Mouse (Mus musculus) liver, embryonic 18 days (tissue): ENCODE measurements around the gene Dnah1. TPM values are rescaled to one million over a fixed set of nuclear protein-coding genes. Genes with fewer than 3 reads are reported as not detected.

Source experiments
- polyA plus RNA-seq: library from polyadenylated mRNA; depleted of rRNA; stranded (reverse); fragments of >200 nt; gene quantifications from 2 replicates; pipeline ENCODE4 v1.2.3, GENCODE M21; 2012; rRNA removed

Dnah1 gene
- polyA plus RNA-seq, result 0.07 and 0.08 TPM in 2 replicates

GRCm38 (mm10) chr14:31323849-31324792 is at the start of gene Dnah1:
Dnah1 (minus strand) TSS chr14:31323896.

GRCm38 (mm10) chr14:31336369-31337155 is 12.9 kb upstream of the Dnah1 start, which contains the start of gene Capn7:
Capn7 (plus strand) TSS chr14:31336638.

GRCm38 (mm10) chr14:31251084-31251604 is 72.6 kb downstream of the Dnah1 start, which contains the start of the genes Phf7 and Bap1:
Phf7 (minus strand) TSS chr14:31251317.
Bap1 (plus strand) TSS chr14:31251450.

GRCm38 (mm10) chr14:31217666-31218065 is 106.0 kb downstream of the Dnah1 start, which contains the start of gene Sema3g:
Sema3g (plus strand) TSS chr14:31217860.

GRCm38 (mm10) chr14:31216846-31217245 is 106.8 kb downstream of the Dnah1 start, which contains the start of gene Nisch:
Nisch (minus strand) TSS chr14:31216946.

Other genes with a start within 250 kb of the Dnah1 start
- 20.7 and 25.1 TPM in 2 replicates for gene Smim4, start 194.9 kb downstream of the Dnah1 start, polyA plus RNA-seq
- 145 and 192 TPM in 2 replicates for gene Nt5dc2, start 192.8 kb downstream of the Dnah1 start, polyA plus RNA-seq
- gene Stab1, start 155.3 kb downstream of the Dnah1 start, polyA plus RNA-seq, result 29.0 and 38.2 TPM in 2 replicates
- 8.8 and 16.5 TPM in 2 replicates for gene Tnnc1, start 115.6 kb downstream of the Dnah1 start, polyA plus RNA-seq
- 112 and 137 TPM in 2 replicates for gene Nisch, start 107.0 kb downstream of the Dnah1 start, polyA plus RNA-seq
- gene Sema3g, start 106.0 kb downstream of the Dnah1 start, polyA plus RNA-seq, result 0.13 and 0.20 TPM in 2 replicates
- gene Phf7, start 72.6 kb downstream of the Dnah1 start, polyA plus RNA-seq, result 2.7 and 2.8 TPM in 2 replicates
- gene Bap1, start 72.4 kb downstream of the Dnah1 start, polyA plus RNA-seq, result 20.3 and 22.6 TPM in 2 replicates
- 11.4 and 12.2 TPM in 2 replicates for gene Capn7, start 12.7 kb upstream of the Dnah1 start, polyA plus RNA-seq
- gene Sh3bp5, start 112.2 kb upstream of the Dnah1 start, polyA plus RNA-seq, result 35.3 and 39.9 TPM in 2 replicates
- gene Eaf1, start 170.5 kb upstream of the Dnah1 start, polyA plus RNA-seq, result 16.4 and 18.5 TPM in 2 replicates
- gene Mettl6, start 171.1 kb upstream of the Dnah1 start, polyA plus RNA-seq, result 9.9 and 10.5 TPM in 2 replicates